Mouse (Mus musculus) G1E (cell line): ENCODE data around the gene Tbc1d17.

Experiments used
- CTCF ChIP-seq: IDR thresholded peaks from 2 replicates; pipeline ENCODE4 v1.5.1; 2012; ENCODE audit warnings: low read depth, low read length, inconsistent platforms, mixed read lengths
- GATA1 ChIP-seq: IDR thresholded peaks from 2 replicates; pipeline ENCODE4 v1.6.1; 2012; ENCODE audit warnings: borderline replicate concordance, low read length, inconsistent platforms, mixed read lengths
- GATA2 ChIP-seq: IDR thresholded peaks from 2 replicates; pipeline ENCODE4 v1.6.1; 2012; ENCODE audit warnings: low read depth, low read length, inconsistent platforms, borderline replicate concordance
- TAL1 ChIP-seq: conservative IDR thresholded peaks from 2 replicates; pipeline ENCODE4 v1.6.1; 2012; ENCODE audit warnings: low read depth, low read length, inconsistent platforms, mixed read lengths

DNA sequence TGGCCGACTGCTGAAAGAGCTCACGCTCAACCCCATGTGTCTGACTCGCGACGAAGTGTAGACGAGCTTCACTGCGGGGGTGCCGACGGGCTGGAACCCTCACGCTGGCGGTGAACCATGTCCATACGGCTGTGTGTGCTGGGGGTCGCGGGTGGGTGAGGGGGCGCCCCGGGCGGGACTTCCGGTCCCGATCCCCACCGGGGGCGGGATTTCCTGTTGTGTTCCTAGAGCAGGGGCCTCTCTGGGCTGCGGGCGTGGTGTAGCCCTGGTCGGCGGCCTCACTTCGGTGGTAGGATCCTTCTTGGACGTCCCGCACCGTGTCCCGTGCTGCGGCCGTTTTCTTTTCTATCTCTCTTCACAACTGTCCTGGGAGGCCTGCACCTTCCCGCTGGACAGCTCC, 1.3 kb upstream of the Tbc1d17 start:
- TF ChIP-seq CTCF (no peak), TAL1 (no peak), GATA2 (no peak), GATA1 (no peak)
